Mouse (Mus musculus): ENCODE measurements at regions not wholly inside any gene's neighbourhood (a gene's known extent, or its start where the extent isn't known, plus 50 kb on each side); places are given as distances from the start of the nearest gene placed in this dataset.

DNA sequence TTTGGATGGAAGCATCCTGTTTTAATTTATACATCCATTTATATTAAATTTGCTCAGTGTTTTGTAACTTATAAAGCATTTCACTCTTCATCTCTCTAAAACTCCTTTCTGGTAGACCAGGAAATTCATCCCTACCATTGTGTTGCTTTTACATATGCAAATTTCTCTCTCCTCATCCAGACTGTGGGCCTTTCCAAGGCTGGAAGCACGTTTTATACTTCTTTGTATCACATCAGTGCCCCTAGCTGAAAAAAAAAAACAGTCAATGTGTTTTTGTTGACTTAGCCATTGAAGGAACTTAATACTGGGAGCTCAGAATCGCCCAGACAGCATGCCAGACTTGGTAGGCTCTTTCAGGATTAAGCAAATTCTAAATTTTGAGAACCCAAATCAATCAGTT, 174.9 kb upstream of the Gm6793 start:
- ATAC-seq (replicated peaks; ENCODE audit: low FRiP score, low read depth) (no peak), DNase-seq (ENCODE audit: low spot score) (no peak)
- H3K4me1 ChIP-seq (replicated peaks; ENCODE audit: insufficient read depth, low read length): no peaks in the 10 kb centered on the region
- no peak for TF ChIP-seq CTCF (IDR thresholded peaks at IDR 0.05; ENCODE audit: low read depth)
- H3K4me3 ChIP-seq (replicated peaks; ENCODE audit: low read depth, low read length): no peak overlapping the region
- no peak overlapping the region for H3K4me2 ChIP-seq (ENCODE audit: low read length)
- no peaks in the 10 kb centered on the region for H3K36me3 ChIP-seq (ENCODE audit: insufficient read depth, low read length)
- H3K27me3 ChIP-seq (ENCODE audit: insufficient read depth, low read length): no peaks in the 10 kb centered on the region
- no peak overlapping the region for H3K27ac ChIP-seq
- no peaks in the 10 kb centered on the region for H3K9me3 ChIP-seq (replicated peaks; ENCODE audit: low read length)
- WGBS: 16% methylated on average over 2 of the region's 2 CpGs
- H3K9ac ChIP-seq (ENCODE audit: low read depth, low read length): no peak overlapping the region

DNA sequence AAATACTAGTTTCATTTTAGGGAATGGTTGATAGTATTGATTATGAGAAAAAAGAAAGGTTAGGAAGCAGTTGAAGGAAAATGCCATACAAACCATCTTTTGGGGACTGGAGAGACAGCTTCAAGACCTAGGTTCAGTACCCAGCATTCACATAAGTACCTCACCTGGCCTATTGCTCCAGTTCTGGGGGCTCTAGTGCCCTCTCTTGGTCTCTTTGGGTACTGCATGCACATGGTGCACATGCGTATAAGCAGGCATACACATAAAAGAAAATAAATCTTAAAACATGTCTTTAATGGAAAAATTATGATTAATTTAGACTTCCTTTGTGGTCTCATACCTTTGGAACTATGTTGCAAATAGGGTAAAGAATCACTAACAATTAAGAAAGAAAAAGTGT, 155.3 kb upstream of the Gm6793 start:
- Histone ChIP-seq H3K27me3 (ENCODE audit: insufficient read depth, low read length) (no peaks in the 10 kb centered on the region), H3K4me2 (ENCODE audit: low read length) (no peak overlapping the region), H3K27ac (no peak overlapping the region), H3K4me1 (replicated peaks; ENCODE audit: insufficient read depth, low read length) (no peaks in the 10 kb centered on the region), H3K9ac (ENCODE audit: low read depth, low read length) (no peak overlapping the region), H3K4me3 (replicated peaks; ENCODE audit: low read depth, low read length) (no peak overlapping the region), H3K36me3 (ENCODE audit: insufficient read depth, low read length) (no peaks in the 10 kb centered on the region), H3K9me3 (replicated peaks; ENCODE audit: low read length) (no peaks in the 10 kb centered on the region)
- no peak for TF ChIP-seq CTCF (IDR thresholded peaks at IDR 0.05; ENCODE audit: low read depth)
- ATAC-seq (replicated peaks; ENCODE audit: low FRiP score, low read depth) (no peak), DNase-seq (ENCODE audit: low spot score) (no peak)
- WGBS: 98% methylated on average over 1 of the region's 1 CpGs

DNA sequence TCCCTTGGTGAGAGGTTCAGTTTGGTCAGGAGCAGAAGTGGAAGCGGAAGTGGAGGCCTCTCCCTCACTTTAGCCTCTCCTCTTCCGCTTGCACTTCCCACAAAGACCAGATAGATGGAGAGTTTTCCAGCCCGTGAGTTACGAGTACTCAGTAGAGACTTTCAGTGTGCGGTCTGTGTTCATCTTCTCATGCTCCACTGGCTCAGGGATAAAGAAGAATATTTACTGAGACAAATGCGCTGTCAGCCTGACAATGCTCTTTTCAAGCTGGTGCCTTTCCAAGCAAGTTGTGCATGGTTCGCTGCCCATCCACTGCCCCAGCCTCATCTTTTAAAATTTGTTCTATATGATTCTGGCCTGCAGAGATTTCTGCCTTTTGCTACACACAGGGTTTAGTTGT, 141.8 kb upstream of the Gm6793 start:
- no peaks in the 10 kb centered on the region for H3K9me3 ChIP-seq (replicated peaks; ENCODE audit: low read length)
- no peak overlapping the region for H3K4me2 ChIP-seq (ENCODE audit: low read length)
- DNase-seq (ENCODE audit: low spot score): no peak
- no peak overlapping the region for H3K4me3 ChIP-seq (replicated peaks; ENCODE audit: low read depth, low read length)
- H3K36me3 ChIP-seq (ENCODE audit: insufficient read depth, low read length): no peaks in the 10 kb centered on the region
- no peak for TF ChIP-seq CTCF (IDR thresholded peaks at IDR 0.05; ENCODE audit: low read depth)
- H3K9ac ChIP-seq (ENCODE audit: low read depth, low read length): no peak overlapping the region
- H3K4me1 ChIP-seq (replicated peaks; ENCODE audit: insufficient read depth, low read length): no peaks in the 10 kb centered on the region
- no peak overlapping the region for H3K27ac ChIP-seq
- 63% methylated on average over 7 of the region's 7 CpGs for WGBS
- no peaks in the 10 kb centered on the region for H3K27me3 ChIP-seq (ENCODE audit: insufficient read depth, low read length)
- ATAC-seq (replicated peaks; ENCODE audit: low FRiP score, low read depth): no peak

DNA sequence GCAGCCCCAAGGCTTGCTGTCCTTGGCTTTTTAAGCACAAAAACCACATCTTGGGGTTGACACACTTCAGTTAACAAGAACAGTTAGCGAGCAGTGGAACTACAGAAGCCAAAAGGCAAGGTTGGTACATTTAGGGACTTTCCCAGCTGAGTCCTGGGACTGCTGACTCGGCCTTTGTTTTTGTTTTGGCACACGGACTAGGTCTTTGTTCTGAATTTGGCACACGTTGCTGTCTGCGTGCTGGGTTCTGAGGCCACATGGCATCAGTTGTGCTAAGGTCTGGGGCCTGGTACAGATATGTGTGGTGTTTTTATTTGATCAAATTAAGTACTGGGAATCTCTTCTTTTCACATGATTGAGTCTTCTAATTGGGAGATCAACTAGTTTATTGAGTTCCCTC, 124.1 kb upstream of the Gm6793 start:
- TF ChIP-seq CTCF (IDR thresholded peaks at IDR 0.05; ENCODE audit: low read depth): no peak
- Histone ChIP-seq H3K9ac (ENCODE audit: low read depth, low read length) (no peak overlapping the region), H3K9me3 (replicated peaks; ENCODE audit: low read length) (no peaks in the 10 kb centered on the region), H3K27me3 (ENCODE audit: insufficient read depth, low read length) (no peaks in the 10 kb centered on the region), H3K4me1 (replicated peaks; ENCODE audit: insufficient read depth, low read length) (no peaks in the 10 kb centered on the region), H3K4me2 (ENCODE audit: low read length) (no peak overlapping the region), H3K27ac (no peak overlapping the region), H3K4me3 (replicated peaks; ENCODE audit: low read depth, low read length) (no peak overlapping the region), H3K36me3 (ENCODE audit: insufficient read depth, low read length) (no peaks in the 10 kb centered on the region)
- WGBS: 48% methylated on average over 5 of the region's 5 CpGs
- no peak for DNase-seq (ENCODE audit: low spot score)
- no peak for ATAC-seq (replicated peaks; ENCODE audit: low FRiP score, low read depth)

DNA sequence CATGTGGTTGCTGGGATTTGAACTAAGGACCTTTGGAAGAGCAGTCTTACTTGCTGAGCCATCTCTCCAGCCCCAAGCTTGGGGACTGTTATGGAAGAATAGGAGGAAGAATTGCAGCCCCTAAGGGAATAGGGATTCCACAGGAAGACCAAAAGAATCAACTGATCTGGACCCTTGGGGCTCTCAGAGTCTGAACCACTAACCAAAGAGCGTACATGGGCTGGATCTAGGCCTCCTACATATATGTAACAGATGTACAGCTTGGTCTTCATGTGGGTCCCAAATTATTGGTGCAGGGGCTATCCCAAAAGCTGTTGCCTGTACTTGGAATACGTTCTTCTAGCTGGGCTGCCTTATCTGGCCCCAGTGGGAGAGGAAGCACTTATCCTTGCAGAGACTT, 115.4 kb upstream of the Gm6793 start:
- no peak for TF ChIP-seq CTCF (IDR thresholded peaks at IDR 0.05; ENCODE audit: low read depth)
- 71% methylated on average over 2 of the region's 2 CpGs for WGBS
- ATAC-seq (replicated peaks; ENCODE audit: low FRiP score, low read depth) (no peak), DNase-seq (ENCODE audit: low spot score) (no peak)
- Histone ChIP-seq H3K9me3 (replicated peaks; ENCODE audit: low read length) (no peaks in the 10 kb centered on the region), H3K4me1 (replicated peaks; ENCODE audit: insufficient read depth, low read length) (no peaks in the 10 kb centered on the region), H3K4me3 (replicated peaks; ENCODE audit: low read depth, low read length) (no peak overlapping the region), H3K4me2 (ENCODE audit: low read length) (no peak overlapping the region), H3K27ac (no peak overlapping the region), H3K36me3 (ENCODE audit: insufficient read depth, low read length) (no peaks in the 10 kb centered on the region), H3K9ac (ENCODE audit: low read depth, low read length) (no peak overlapping the region), H3K27me3 (ENCODE audit: insufficient read depth, low read length) (no peaks in the 10 kb centered on the region)

DNA sequence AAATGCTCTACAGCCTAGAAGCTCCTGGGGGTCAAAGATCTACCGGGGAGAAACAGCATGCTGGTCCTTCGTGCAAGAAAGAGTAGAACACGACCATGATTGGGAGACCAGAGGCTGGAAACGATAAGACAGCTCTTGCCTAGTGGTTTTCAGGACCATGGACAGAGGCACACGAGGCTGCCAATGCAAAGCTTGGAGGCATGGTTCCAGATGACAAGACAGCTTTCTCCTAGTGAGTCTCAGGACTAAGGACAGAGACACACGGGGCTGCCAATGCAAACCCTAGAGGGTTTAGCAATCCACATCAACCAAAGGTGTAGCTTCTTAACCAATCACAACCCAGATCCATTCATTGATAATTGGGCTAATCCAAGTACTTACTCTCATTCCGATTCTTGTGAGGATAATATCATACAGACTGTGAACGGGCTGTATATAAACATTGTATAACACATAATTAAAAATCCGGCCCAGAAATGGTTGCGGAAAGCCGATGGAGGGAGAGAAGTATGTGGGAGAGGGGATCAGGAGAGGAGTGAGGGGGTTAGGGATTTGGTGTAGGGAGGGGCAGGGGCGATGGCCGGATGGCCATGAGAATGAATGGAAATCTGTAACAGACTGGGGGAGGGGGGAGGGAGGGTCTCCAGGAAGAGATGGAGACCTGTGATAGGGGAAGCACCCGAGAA, 114.1 kb upstream of the Gm6793 start:
- no peaks in the 10 kb centered on the region for H3K4me1 ChIP-seq (replicated peaks; ENCODE audit: insufficient read depth, low read length)
- no peak overlapping the region for H3K4me3 ChIP-seq (replicated peaks; ENCODE audit: low read depth, low read length)
- no peak for TF ChIP-seq CTCF (IDR thresholded peaks at IDR 0.05; ENCODE audit: low read depth)
- no peaks in the 10 kb centered on the region for H3K9me3 ChIP-seq (replicated peaks; ENCODE audit: low read length)
- no peak overlapping the region for H3K9ac ChIP-seq (ENCODE audit: low read depth, low read length)
- no peak overlapping the region for H3K27ac ChIP-seq
- no peaks in the 10 kb centered on the region for H3K36me3 ChIP-seq (ENCODE audit: insufficient read depth, low read length)
- peak; percentile 96 for DNase-seq (ENCODE audit: low spot score)
- H3K27me3 ChIP-seq (ENCODE audit: insufficient read depth, low read length): no peaks in the 10 kb centered on the region
- 51% methylated on average over 14 of the region's 14 CpGs for WGBS
- H3K4me2 ChIP-seq (ENCODE audit: low read length): no peak overlapping the region
- ATAC-seq (replicated peaks; ENCODE audit: low FRiP score, low read depth): peak; percentile 89

DNA sequence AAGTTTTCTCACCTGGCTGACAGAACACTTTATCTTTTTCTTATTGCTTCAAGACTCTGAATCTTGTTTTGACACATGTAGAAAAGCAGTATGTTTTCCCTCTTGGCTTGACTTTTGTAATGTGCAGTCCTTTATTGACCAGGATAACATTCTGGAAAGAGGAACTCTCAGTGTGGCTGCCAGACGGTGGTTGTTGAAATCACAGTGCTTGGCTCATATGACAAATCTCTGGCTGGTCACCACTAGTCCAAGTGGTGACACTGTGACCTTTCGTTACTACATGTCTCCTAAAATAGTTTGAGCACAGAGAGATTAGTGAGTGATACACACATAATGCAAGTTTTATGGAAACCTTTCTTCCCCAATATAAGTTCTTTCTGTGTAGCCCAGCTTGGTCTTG, 97.1 kb upstream of the Gm6793 start:
- no peaks in the 10 kb centered on the region for H3K4me1 ChIP-seq (replicated peaks; ENCODE audit: insufficient read depth, low read length)
- no peak overlapping the region for H3K9ac ChIP-seq (ENCODE audit: low read depth, low read length)
- no peaks in the 10 kb centered on the region for H3K9me3 ChIP-seq (replicated peaks; ENCODE audit: low read length)
- no peak overlapping the region for H3K4me2 ChIP-seq (ENCODE audit: low read length)
- H3K4me3 ChIP-seq (replicated peaks; ENCODE audit: low read depth, low read length): no peak overlapping the region
- WGBS: 66% methylated on average over 2 of the region's 2 CpGs
- ATAC-seq (replicated peaks; ENCODE audit: low FRiP score, low read depth) (no peak), DNase-seq (ENCODE audit: low spot score) (no peak)
- no peaks in the 10 kb centered on the region for H3K36me3 ChIP-seq (ENCODE audit: insufficient read depth, low read length)
- no peaks in the 10 kb centered on the region for H3K27me3 ChIP-seq (ENCODE audit: insufficient read depth, low read length)
- no peak for TF ChIP-seq CTCF (IDR thresholded peaks at IDR 0.05; ENCODE audit: low read depth)
- H3K27ac ChIP-seq: no peak overlapping the region
